Mouse (Mus musculus): ENCODE measurements around the gene Cdc42ep3.

DNA sequence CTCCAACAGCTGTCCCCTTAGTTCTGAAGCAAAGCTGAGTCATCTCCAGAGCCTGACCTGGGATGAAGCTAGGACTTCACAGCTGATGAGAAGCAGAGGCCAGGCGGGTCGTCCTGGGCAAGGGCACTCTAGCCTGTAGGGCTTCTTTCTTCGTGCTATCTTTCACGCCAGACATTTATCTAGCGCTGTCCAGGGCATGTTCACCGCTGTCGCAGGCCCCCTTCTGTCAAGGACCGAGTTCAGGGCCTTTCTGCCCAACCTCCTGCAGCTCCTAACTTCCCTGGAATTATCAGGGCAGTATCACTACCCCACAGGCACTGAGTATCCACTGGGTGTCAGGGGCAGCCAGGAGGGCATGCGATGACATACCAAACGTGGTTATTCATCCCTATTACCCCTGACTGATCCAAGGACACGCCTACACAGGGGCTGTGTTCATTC lies 4.1 kb downstream of the Cdc42ep3 start:
- no peak for TF ChIP-seq GATA1 (IDR thresholded peaks at IDR 0.05; ENCODE audit: borderline replicate concordance, low read length)
- no peak for TF ChIP-seq FLI1 (IDR thresholded peaks at IDR 0.05; ENCODE audit: low read length)
